Mouse (Mus musculus): ENCODE measurements at regions not wholly inside any gene's neighbourhood (a gene's known extent, or its start where the extent isn't known, plus 50 kb on each side); places are given as distances from the start of the nearest gene placed in this dataset.

- WGBS = 45% methylated on average over 5 of the region's 5 CpGs
- Histone ChIP-seq H3K36me3 (no peaks in the 10 kb centered on the region), H3K27ac (no peak overlapping the region), H3K4me3 (no peak overlapping the region), H3K27me3 (no peaks in the 10 kb centered on the region), H3K4me1 (peaks cover 4% of the 10 kb centered on the region; the same call in 1 of the 2 replicates), H3K9me3 (no peaks in the 10 kb centered on the region), H3K9ac (no peak overlapping the region), H3K4me2 (replicated peaks) (no peak overlapping the region)
- ATAC-seq (ENCODE audit: insufficient number of reproducible peaks, insufficient read depth, low FRiP score, low TSS enrichment) = no peak
Observed at GRCm38 (mm10) chr16:24197618-24198017, 195.7 kb upstream of the Lpp start.

- Histone ChIP-seq H3K4me3 (no peak overlapping the region), H3K27ac (no peak overlapping the region), H3K4me1 (peaks cover 4% of the 10 kb centered on the region; the same call in 1 of the 2 replicates), H3K36me3 (no peaks in the 10 kb centered on the region), H3K4me2 (replicated peaks) (no peak overlapping the region), H3K9ac (no peak overlapping the region), H3K27me3 (no peaks in the 10 kb centered on the region), H3K9me3 (no peaks in the 10 kb centered on the region)
- 88% methylated on average over 2 of the region's 2 CpGs for WGBS
- ATAC-seq (ENCODE audit: insufficient number of reproducible peaks, insufficient read depth, low FRiP score, low TSS enrichment) = no peak
Observed at GRCm38 (mm10) chr16:24193945-24194344, 199.4 kb upstream of the Lpp start.

- WGBS = 58% methylated on average over 15 of the region's 15 CpGs
- no peak overlapping the region for H3K4me2 ChIP-seq (replicated peaks)
- peaks cover 4% of the 10 kb centered on the region; the same call in 1 of the 2 replicates for H3K4me1 ChIP-seq
- H3K9ac ChIP-seq = no peak overlapping the region
- H3K4me3 ChIP-seq = no peak overlapping the region
- H3K36me3 ChIP-seq = no peaks in the 10 kb centered on the region
- H3K9me3 ChIP-seq = no peaks in the 10 kb centered on the region
- H3K27ac ChIP-seq = no peak overlapping the region
- ATAC-seq (ENCODE audit: insufficient number of reproducible peaks, insufficient read depth, low FRiP score, low TSS enrichment) = no peak
- H3K27me3 ChIP-seq = no peaks in the 10 kb centered on the region
Observed at GRCm38 (mm10) chr16:24193251-24193873, 199.9 kb upstream of the Lpp start.

GRCm38 (mm10) chr16:24192013-24192412 is 201.3 kb upstream of the Lpp start:
- H3K4me1 ChIP-seq = no peaks in the 10 kb centered on the region
- H3K9ac ChIP-seq = no peak overlapping the region
- ATAC-seq (ENCODE audit: insufficient number of reproducible peaks, insufficient read depth, low FRiP score, low TSS enrichment) = no peak
- no peak overlapping the region for H3K4me3 ChIP-seq
- H3K9me3 ChIP-seq = no peaks in the 10 kb centered on the region
- WGBS = 85% methylated on average over 1 of the region's 1 CpGs
- no peaks in the 10 kb centered on the region for H3K27me3 ChIP-seq
- no peak overlapping the region for H3K27ac ChIP-seq
- no peaks in the 10 kb centered on the region for H3K36me3 ChIP-seq
- H3K4me2 ChIP-seq (replicated peaks) = no peak overlapping the region

- Histone ChIP-seq H3K9ac (no peak overlapping the region), H3K27ac (no peak overlapping the region), H3K4me3 (no peak overlapping the region), H3K4me2 (replicated peaks) (no peak overlapping the region), H3K27me3 (no peaks in the 10 kb centered on the region), H3K4me1 (no peaks in the 10 kb centered on the region), H3K9me3 (no peaks in the 10 kb centered on the region), H3K36me3 (no peaks in the 10 kb centered on the region)
- ATAC-seq (ENCODE audit: insufficient number of reproducible peaks, insufficient read depth, low FRiP score, low TSS enrichment) = no peak
- WGBS = 71% methylated on average over 6 of the region's 6 CpGs
Observed at GRCm38 (mm10) chr16:24187131-24187530, 198.5 kb upstream of the Bcl6 start.

GRCm38 (mm10) chr16:24185989-24186388 is 197.3 kb upstream of the Bcl6 start:
- Histone ChIP-seq H3K36me3 (no peaks in the 10 kb centered on the region), H3K27ac (no peak overlapping the region), H3K4me2 (replicated peaks) (no peak overlapping the region), H3K4me1 (no peaks in the 10 kb centered on the region), H3K9ac (no peak overlapping the region), H3K27me3 (no peaks in the 10 kb centered on the region), H3K4me3 (no peak overlapping the region), H3K9me3 (no peaks in the 10 kb centered on the region)
- no peak for ATAC-seq (ENCODE audit: insufficient number of reproducible peaks, insufficient read depth, low FRiP score, low TSS enrichment)
- 30% methylated on average over 6 of the region's 6 CpGs for WGBS

- H3K9me3 ChIP-seq = no peaks in the 10 kb centered on the region
- H3K4me2 ChIP-seq (replicated peaks) = no peak overlapping the region
- H3K27ac ChIP-seq = no peak overlapping the region
- no peak overlapping the region for H3K4me3 ChIP-seq
- no peaks in the 10 kb centered on the region for H3K36me3 ChIP-seq
- no peaks in the 10 kb centered on the region for H3K4me1 ChIP-seq
- H3K27me3 ChIP-seq = no peaks in the 10 kb centered on the region
- no peak for ATAC-seq (ENCODE audit: insufficient number of reproducible peaks, insufficient read depth, low FRiP score, low TSS enrichment)
- WGBS = 78% methylated on average over 4 of the region's 4 CpGs
- no peak overlapping the region for H3K9ac ChIP-seq
Observed at GRCm38 (mm10) chr16:24184846-24185245, 196.2 kb upstream of the Bcl6 start.

- WGBS = 80% methylated on average over 3 of the region's 3 CpGs
- no peaks in the 10 kb centered on the region for H3K27me3 ChIP-seq
Observed at GRCm38 (mm10) chr16:24183216-24183615, 194.6 kb upstream of the Bcl6 start.

GRCm38 (mm10) chr16:24181388-24181787 is 192.7 kb upstream of the Bcl6 start:
- 85% methylated on average over 3 of the region's 3 CpGs for WGBS
- Histone ChIP-seq H3K27me3 (no peaks in the 10 kb centered on the region), H3K9me3 (no peaks in the 10 kb centered on the region), H3K4me1 (no peaks in the 10 kb centered on the region), H3K9ac (no peak overlapping the region), H3K27ac (no peak overlapping the region), H3K4me3 (no peak overlapping the region), H3K36me3 (no peaks in the 10 kb centered on the region), H3K4me2 (replicated peaks) (no peak overlapping the region)
- ATAC-seq (ENCODE audit: insufficient number of reproducible peaks, insufficient read depth, low FRiP score, low TSS enrichment) = no peak

More at GRCm38 (mm10) chr16:24183216-24183615, 194.6 kb upstream of the Bcl6 start:
- no peak for ATAC-seq (ENCODE audit: insufficient number of reproducible peaks, insufficient read depth, low FRiP score, low TSS enrichment)
- H3K4me3 ChIP-seq = no peak overlapping the region
- no peaks in the 10 kb centered on the region for H3K4me1 ChIP-seq
- H3K4me2 ChIP-seq (replicated peaks) = no peak overlapping the region
- no peak overlapping the region for H3K9ac ChIP-seq
- no peaks in the 10 kb centered on the region for H3K36me3 ChIP-seq
- H3K9me3 ChIP-seq = no peaks in the 10 kb centered on the region
- no peak overlapping the region for H3K27ac ChIP-seq

- Histone ChIP-seq H3K9ac (no peak overlapping the region), H3K4me3 (no peak overlapping the region), H3K27ac (no peak overlapping the region), H3K36me3 (no peaks in the 10 kb centered on the region), H3K4me2 (replicated peaks) (no peak overlapping the region), H3K27me3 (no peaks in the 10 kb centered on the region), H3K9me3 (no peaks in the 10 kb centered on the region), H3K4me1 (no peaks in the 10 kb centered on the region)
- no peak for ATAC-seq (ENCODE audit: insufficient number of reproducible peaks, insufficient read depth, low FRiP score, low TSS enrichment)
- WGBS = 90% methylated on average over 5 of the region's 5 CpGs
Observed at GRCm38 (mm10) chr16:24180666-24181065, 192.0 kb upstream of the Bcl6 start.

GRCm38 (mm10) chr16:24177564-24177963 is 188.9 kb upstream of the Bcl6 start:
- no peaks in the 10 kb centered on the region for H3K9me3 ChIP-seq
- H3K36me3 ChIP-seq = no peaks in the 10 kb centered on the region
- H3K27ac ChIP-seq = no peak overlapping the region
- no peaks in the 10 kb centered on the region for H3K4me1 ChIP-seq
- H3K27me3 ChIP-seq = no peaks in the 10 kb centered on the region
- H3K9ac ChIP-seq = no peak overlapping the region
- WGBS = 81% methylated on average over 2 of the region's 2 CpGs
- no peak overlapping the region for H3K4me3 ChIP-seq
- no peak for ATAC-seq (ENCODE audit: insufficient number of reproducible peaks, insufficient read depth, low FRiP score, low TSS enrichment)
- H3K4me2 ChIP-seq (replicated peaks) = no peak overlapping the region

GRCm38 (mm10) chr16:24177131-24177530 is 188.5 kb upstream of the Bcl6 start:
- Histone ChIP-seq H3K36me3 (no peaks in the 10 kb centered on the region), H3K9ac (no peak overlapping the region), H3K4me3 (no peak overlapping the region), H3K9me3 (no peaks in the 10 kb centered on the region), H3K27me3 (no peaks in the 10 kb centered on the region), H3K4me2 (replicated peaks) (no peak overlapping the region), H3K4me1 (no peaks in the 10 kb centered on the region), H3K27ac (no peak overlapping the region)
- WGBS = 51% methylated on average over 7 of the region's 7 CpGs
- ATAC-seq (ENCODE audit: insufficient number of reproducible peaks, insufficient read depth, low FRiP score, low TSS enrichment) = no peak

Data from embryonic facial prominence, embryonic 12.5 days (tissue).